Mouse (Mus musculus) testis, postnatal 10 days (tissue): ENCODE measurements at regions not wholly inside any gene's neighbourhood (a gene's known extent, or its start where the extent isn't known, plus 50 kb on each side); places are given as distances from the start of the nearest gene placed in this dataset.
A peak's percentile ranks its signal among the peaks of the same experiment; 100 is the strongest.

Experiments
- DNase-seq: peaks from one replicate; pipeline ENCODE4 v3.0.0; 2021; ENCODE audit warnings: low spot score

DNA sequence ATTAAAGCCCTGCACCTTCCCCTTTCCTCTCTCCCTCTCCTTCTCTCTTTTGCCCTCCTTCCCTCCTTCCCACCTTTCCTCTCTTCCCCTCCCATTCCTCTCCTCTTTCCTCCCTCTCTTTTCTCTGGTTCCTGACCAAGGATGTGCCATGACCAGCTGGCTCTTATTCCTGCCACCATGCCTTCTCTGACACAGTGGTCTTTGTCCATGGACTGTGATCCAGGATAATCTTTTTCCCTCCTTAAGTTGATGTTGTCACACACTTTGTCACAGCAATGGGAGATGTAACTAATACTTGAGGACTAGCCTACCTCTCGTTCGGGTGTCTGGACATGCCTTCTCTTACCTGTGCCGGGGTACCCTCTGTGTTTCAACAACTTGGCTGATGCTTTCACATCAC lies 86.4 kb downstream of the Anapc4 start:
- no peak for DNase-seq

DNA sequence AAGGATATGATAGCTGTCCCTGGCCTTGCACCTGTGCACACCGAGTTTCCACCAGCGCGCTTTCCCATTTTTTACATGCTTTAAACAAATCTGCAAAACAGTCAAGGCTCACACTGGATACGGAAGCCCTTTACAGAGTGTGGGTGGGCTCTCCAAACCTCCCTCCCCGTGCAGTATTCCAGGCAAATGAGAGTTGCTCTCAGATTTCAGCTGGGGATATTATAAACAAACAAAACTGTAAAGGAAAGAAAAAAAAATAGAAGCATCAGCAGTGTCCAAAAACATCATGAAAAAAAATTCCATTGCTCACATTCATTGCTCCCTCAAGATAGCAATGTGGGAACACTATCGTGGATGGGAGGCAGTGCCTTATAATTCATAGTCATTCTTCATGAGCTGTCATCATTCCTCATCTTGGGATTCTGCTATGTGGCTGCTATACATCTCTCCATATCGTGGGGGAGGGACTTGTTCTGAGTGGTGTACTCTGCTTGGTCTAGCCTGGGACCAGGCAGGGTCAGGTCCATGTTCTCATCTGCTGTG lies 87.0 kb downstream of the Anapc4 start:
- no peak for DNase-seq

DNA sequence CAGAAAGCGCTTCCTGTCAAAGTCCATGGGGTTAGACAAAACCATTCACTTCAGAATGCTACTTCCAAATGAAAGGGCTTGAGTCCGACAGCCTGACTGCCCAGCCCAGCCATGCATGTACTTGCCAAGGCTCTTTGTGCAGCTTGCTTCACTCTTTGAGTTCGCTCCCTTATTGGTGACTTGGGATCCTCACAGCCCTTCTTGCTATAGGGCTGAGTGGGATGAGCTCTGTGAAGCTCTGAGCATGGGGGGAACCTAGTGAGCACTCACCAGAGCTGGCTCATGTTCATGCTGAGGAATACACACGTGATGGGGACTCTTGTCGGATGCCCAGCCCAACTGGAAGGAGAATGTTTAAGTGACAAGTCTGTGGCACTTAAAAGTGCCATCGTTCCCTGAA lies 91.2 kb downstream of the Anapc4 start:
- no peak for DNase-seq

DNA sequence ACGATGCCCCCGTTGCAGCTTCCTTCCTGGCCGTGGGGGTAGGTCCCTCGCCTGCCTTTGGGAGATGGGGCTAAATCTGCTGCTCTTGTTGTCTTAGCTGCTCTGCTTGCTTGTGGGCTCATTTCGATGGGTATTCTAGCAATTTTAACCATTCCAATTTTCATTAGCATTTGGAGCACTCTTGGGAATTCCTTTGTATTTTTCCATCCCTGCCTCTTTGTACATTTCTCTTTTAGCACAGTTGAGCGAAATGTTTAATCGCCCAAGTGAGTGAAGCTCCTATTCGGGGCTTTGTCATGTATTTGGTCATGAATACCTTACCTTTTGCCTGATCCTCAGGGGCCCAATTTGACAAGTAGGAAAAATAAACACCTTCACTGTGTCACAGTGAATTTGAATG lies 95.9 kb downstream of the Anapc4 start:
- no peak for DNase-seq

- no peak for DNase-seq
Observed at GRCm38 (mm10) chr5:52933291-52933690, 99.5 kb downstream of the Anapc4 start.

DNA sequence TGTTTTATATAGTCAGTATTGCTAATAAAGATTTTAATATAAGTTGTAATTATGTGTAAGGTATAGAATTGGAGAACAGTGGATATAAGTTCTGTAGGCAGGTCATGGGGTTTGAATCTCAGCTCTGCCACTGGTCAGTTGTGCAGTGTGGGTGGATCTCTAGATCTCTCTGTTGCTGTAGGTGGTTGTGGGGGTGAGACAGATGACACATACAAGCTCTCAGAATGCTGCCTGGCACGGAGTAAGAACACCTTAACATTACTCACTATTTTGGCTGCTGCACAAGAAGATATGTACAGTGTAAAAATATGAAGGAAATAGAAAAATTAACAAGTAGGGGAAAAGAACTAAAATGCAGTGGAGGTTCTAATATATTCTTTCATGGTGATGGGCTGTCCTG lies 100.3 kb upstream of the Slc34a2 start:
- DNase-seq: no peak

GRCm38 (mm10) chr5:52939994-52940393 lies 97.9 kb upstream of the Slc34a2 start:
- no peak for DNase-seq

- DNase-seq: no peak
Observed at GRCm38 (mm10) chr5:52940645-52941044, 97.2 kb upstream of the Slc34a2 start.

DNA sequence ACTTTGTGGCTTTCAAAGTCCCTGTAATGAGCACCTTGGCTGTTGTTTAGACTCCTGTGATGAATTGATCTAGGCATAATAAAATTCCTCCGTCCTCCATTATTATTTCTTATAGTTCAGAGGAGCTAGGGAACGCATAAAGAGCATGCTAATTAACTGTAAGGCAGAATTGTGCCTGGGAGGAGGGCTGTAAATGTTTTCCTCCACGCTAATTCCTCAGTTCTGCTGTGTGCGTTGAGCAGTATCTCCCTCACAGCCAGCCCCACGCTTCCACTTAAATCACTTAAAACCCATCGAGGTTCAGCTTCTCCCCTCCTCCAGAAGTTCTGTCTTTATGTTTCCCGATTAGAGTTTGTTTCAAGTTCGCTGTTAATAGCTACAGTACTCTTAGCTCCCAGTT lies 84.0 kb upstream of the Slc34a2 start:
- no peak for DNase-seq

GRCm38 (mm10) chr5:52954713-52955112 lies 83.2 kb upstream of the Slc34a2 start:
- no peak for DNase-seq

DNA sequence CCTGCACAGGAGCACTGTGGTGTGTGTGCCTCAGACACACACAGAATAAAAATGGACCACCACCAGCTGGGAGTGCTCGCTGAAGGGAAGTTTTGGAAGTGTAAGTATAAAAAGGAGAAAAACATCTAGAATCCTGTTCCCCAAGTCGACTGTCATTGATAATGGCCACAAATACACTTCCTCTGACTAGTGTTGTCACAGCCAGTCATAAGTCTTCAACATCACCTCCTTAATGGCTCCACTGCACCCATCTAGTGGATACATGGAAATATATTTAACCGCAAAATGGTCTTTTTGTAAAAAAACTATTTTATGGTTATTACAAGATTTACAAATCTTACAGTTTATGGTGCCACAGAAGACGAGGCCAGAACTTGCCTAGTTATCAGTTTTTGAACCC lies 73.7 kb upstream of the Slc34a2 start:
- DNase-seq: no peak

DNA sequence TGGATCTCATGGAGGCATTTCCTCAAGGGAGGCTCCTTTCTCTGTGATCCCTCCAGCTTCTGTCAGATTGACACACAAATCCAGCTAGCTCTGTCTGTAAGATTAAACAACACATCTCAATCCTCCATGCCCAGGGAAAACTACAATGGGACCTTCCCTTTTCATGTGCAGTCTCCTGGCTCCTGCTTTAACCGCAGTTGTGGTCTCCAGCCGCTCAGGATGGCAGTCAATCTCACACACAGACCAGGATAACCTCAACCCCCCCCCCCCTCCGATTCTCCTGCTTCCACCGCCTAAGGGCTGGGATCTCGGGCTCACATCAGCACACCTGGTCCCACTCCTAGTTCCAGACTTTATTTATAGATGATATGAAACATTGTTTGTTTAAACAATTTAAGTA lies 66.1 kb upstream of the Slc34a2 start:
- no peak for DNase-seq

- no peak for DNase-seq
Observed at GRCm38 (mm10) chr5:52973003-52973402, 64.9 kb upstream of the Slc34a2 start.

- no peak for DNase-seq
Observed at GRCm38 (mm10) chr5:52975557-52976088, 62.3 kb upstream of the Slc34a2 start.

- peak; percentile 53 for DNase-seq
Observed at GRCm38 (mm10) chr5:52977826-52978687, 59.8 kb upstream of the Slc34a2 start.

DNA sequence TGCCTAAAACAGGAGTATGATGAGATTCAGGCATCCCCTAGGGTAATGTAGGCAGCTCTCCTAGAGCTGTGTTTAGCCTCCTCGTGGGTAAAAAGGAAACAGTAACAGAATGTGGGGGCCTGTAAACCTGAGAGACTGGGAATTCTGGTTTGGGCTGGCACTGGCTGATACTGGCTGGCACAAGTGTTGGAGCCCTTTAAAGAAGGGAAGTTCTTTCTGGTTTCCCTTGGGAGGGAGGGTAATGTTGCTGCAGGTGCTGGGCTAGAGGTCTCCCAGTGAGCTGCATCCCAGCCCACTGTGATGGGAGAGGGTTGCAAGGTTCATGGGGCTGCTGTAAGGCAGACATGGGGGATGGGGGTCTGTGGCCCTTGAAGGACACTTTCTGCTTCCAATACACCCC lies 58.4 kb upstream of the Slc34a2 start:
- DNase-seq: no peak

DNA sequence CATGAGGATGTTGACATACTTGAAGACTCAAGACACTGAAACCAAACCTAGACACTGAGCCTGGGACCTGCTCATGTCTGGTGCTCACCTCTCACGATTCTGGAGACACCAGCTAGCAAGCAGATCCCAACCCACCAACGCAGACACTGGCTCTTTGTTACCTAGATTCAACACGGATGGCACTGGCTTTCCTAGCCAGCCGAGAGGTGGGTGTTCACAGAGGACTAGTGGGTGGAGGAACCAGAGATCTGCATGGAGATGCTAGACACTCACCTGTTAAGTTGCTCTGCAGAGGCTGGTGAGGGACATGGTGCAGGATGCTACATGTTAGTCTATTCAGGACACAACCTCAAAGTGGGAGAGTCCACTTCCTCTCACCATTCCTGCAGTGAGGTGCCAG lies 55.8 kb upstream of the Slc34a2 start:
- DNase-seq: no peak

GRCm38 (mm10) chr5:52982741-52983140 lies 55.1 kb upstream of the Slc34a2 start:
- DNase-seq: no peak
